In genomic region chr1:153191237-153191942, GRCm38 (mm10) we compare ENCODE assay signal across 7 mouse cellular contexts. TPM values are rescaled to one million over a fixed set of nuclear protein-coding genes. Genes with fewer than 3 reads are reported as not detected.
DNase-seq lines count a peak whose midpoint lies in the region; ATAC-seq and TF ChIP-seq lines count a peak whose summit lies in the region.

No protein-coding gene starts in this region.

- H3K27ac ChIP-seq in hindbrain, embryonic 13.5 days, result peak overlapping the region; percentile 58
- peak overlapping the region; percentile 35; the same call in 1 of the 2 replicates for H3K27ac ChIP-seq in limb, embryonic 15.5 days
- H3K27ac ChIP-seq in liver, embryonic 11.5 days (ENCODE audit: low read depth, low read length), result no peak overlapping the region

- POLR2A ChIA-PET in Patski (lab: Charles Lee), result interaction anchor here (0.6 to 0.7 kb wide), 2 partner anchors 23 to 39 kb away, joined by 3 to 4 read pairs; no protein-coding TSS in a partner anchor

- H3K9me3 ChIP-seq in hindbrain, embryonic 13.5 days, result no peaks in the 10 kb centered on the region
- no peaks in the 10 kb centered on the region for H3K9me3 ChIP-seq in limb, embryonic 15.5 days
- H3K9me3 ChIP-seq in liver, embryonic 11.5 days (ENCODE audit: control insufficient read depth, low read length), result no peaks in the 10 kb centered on the region

- CTCF ChIA-PET in Patski (lab: Charles Lee), result interaction anchor here (0.8 to 1.5 kb wide), 2 partner anchors 10 to 17 kb away, joined by 3 read pairs; no protein-coding TSS in a partner anchor

- TF ChIP-seq CTCF in Patski (IDR thresholded peaks at IDR 0.05), result no peak

- DNase-seq in ES-CJ7 (ENCODE audit: low read depth, low spot score) (peak; percentile 55), Patski (ENCODE audit: low read depth, low spot score) (no peak)
- no peak for DNase-seq in liver, embryonic 11.5 days (ENCODE audit: low spot score)

- H3K4me2 ChIP-seq in hindbrain, embryonic 13.5 days, result peak overlapping the region; percentile 15; the same call in 1 of the 2 replicates
- no peak overlapping the region for H3K4me2 ChIP-seq in limb, embryonic 15.5 days
- H3K4me2 ChIP-seq in liver, embryonic 11.5 days, result no peak overlapping the region

- ATAC-seq in Patski, result peak; percentile 51
- ATAC-seq in hindbrain, embryonic 13.5 days (ENCODE audit: low FRiP score), result peak; percentile 40; the same call in 1 of the 2 replicates
- no peak for ATAC-seq in limb, embryonic 15.5 days (ENCODE audit: insufficient number of reproducible peaks, low FRiP score, low TSS enrichment, low read depth)
- ATAC-seq in inflammation-experienced regulatory T-cells, adult 6 months, result no peak
- no peak for ATAC-seq in erythroid progenitor cell, adult 5-6 weeks (replicated peaks; ENCODE audit: low FRiP score, poor library complexity, severe bottlenecking)
- ATAC-seq in liver, embryonic 11.5 days (replicated peaks; ENCODE audit: low FRiP score), result no peak

- H3K4me3 ChIP-seq in hindbrain, embryonic 13.5 days, result no peak overlapping the region
- H3K4me3 ChIP-seq in limb, embryonic 15.5 days, result no peak overlapping the region
- H3K4me3 ChIP-seq in liver, embryonic 11.5 days (ENCODE audit: low read depth, low read length), result no peak overlapping the region

- H3K27me3 ChIP-seq in Patski, result no peaks in the 10 kb centered on the region
- H3K27me3 ChIP-seq in hindbrain, embryonic 13.5 days, result peaks cover 17% of the 10 kb centered on the region
- no peaks in the 10 kb centered on the region; the same call in 1 of the 2 replicates for H3K27me3 ChIP-seq in limb, embryonic 15.5 days
- H3K27me3 ChIP-seq in liver, embryonic 11.5 days (replicated peaks; ENCODE audit: control insufficient read depth, insufficient read depth, low read length), result peaks cover 16% of the 10 kb centered on the region

- 34% methylated on average over 15 of the region's 15 CpGs for WGBS in hindbrain, embryonic 13.5 days
- 54% methylated on average over 15 of the region's 15 CpGs for WGBS in limb, embryonic 15.5 days
- 86% methylated on average over 15 of the region's 15 CpGs for WGBS in liver, embryonic 11.5 days

- peaks cover 19% of the 10 kb centered on the region for H3K4me1 ChIP-seq in hindbrain, embryonic 13.5 days (replicated peaks)
- H3K4me1 ChIP-seq in limb, embryonic 15.5 days, result peaks cover 18% of the 10 kb centered on the region
- no peaks in the 10 kb centered on the region for H3K4me1 ChIP-seq in liver, embryonic 11.5 days (replicated peaks; ENCODE audit: control insufficient read depth, insufficient read depth, low read length)

- in situ Hi-C loops in Patski (cut with MboI; ENCODE audit: low pct_unique_long_range_greater_than_20kb), result no loop called here

- H3K36me3 ChIP-seq in hindbrain, embryonic 13.5 days, result no peaks in the 10 kb centered on the region
- no peaks in the 10 kb centered on the region for H3K36me3 ChIP-seq in limb, embryonic 15.5 days
- H3K36me3 ChIP-seq in liver, embryonic 11.5 days (ENCODE audit: control insufficient read depth, insufficient read depth, low read length), result no peaks in the 10 kb centered on the region

- H3K9ac ChIP-seq in hindbrain, embryonic 13.5 days, result no peak overlapping the region
- no peak overlapping the region for H3K9ac ChIP-seq in limb, embryonic 15.5 days
- no peak overlapping the region for H3K9ac ChIP-seq in liver, embryonic 11.5 days (ENCODE audit: low read depth, low read length)

RNA-seq across cellular contexts. Expression of gene Lamc2, which starts 5.1 kb away (rescaled TPM):
- polyA plus RNA-seq in Patski (2021), result 5.6 TPM
- 0.80 and 0.84 TPM in 2 replicates for polyA plus RNA-seq in hindbrain, embryonic 13.5 days (2015; fragmentation: Nextera tagmentation; extraction: Ambion mirVana)
- polyA plus RNA-seq in limb, embryonic 15.5 days (2015; fragmentation: Nextera tagmentation; extraction: Ambion mirVana), result 12.1 and 12.2 TPM in 2 replicates
- polyA plus RNA-seq in inflammation-experienced regulatory T-cells, adult 6 months (2017; shearing (Covaris generic)), result 1 to 10 TPM in 1 of 3 experiments, under 1 TPM in 1, not detected in 1; 0.12 to 1.1 TPM
- total RNA-seq in erythroid progenitor cell, adult 5-6 weeks (2015; ENCODE audit: low replicate concordance), result not detected in 2 replicates
- total RNA-seq in erythroid progenitor cell, adult 5-6 weeks (2017; ENCODE audit: low replicate concordance), result not detected in 2 replicates
- 1.0 and 1.1 TPM in 2 replicates for polyA plus RNA-seq in liver, embryonic 11.5 days (2014; fragmentation: Nextera tagmentation; extraction: Ambion mirVana)

Comparison
In these comparisons a context has a peak if more than half of its experiments do, and no peak if none do; other contexts are left out.
1. ATAC-seq: peak in Patski (single experiment) and hindbrain, embryonic 13.5 days (single experiment); none in limb, embryonic 15.5 days (single experiment), inflammation-experienced regulatory T-cells, adult 6 months (single experiment), erythroid progenitor cell, adult 5-6 weeks (single experiment) and liver, embryonic 11.5 days (single experiment).